Mouse (Mus musculus) testis, adult 2 months (tissue): ENCODE data around the gene Cep131.

Source experiments
- CTCF ChIP-seq: fragments of 200-500 bp; IDR thresholded peaks from 2 replicates; pipeline ENCODE4 v1.5.1; 2012; ENCODE audit warnings: low read depth, mild to moderate bottlenecking, inconsistent platforms, low read length, moderate library complexity; ENCODE audit not compliant: control insufficient read depth, insufficient read depth, insufficient replicate concordance
- POLR2A ChIP-seq: fragments of 200-500 bp; IDR thresholded peaks from 2 replicates; pipeline ENCODE4 v1.6.1; 2012; ENCODE audit warnings: low read depth, mild to moderate bottlenecking, inconsistent platforms, low read length, moderate library complexity; ENCODE audit not compliant: control insufficient read depth

DNA sequence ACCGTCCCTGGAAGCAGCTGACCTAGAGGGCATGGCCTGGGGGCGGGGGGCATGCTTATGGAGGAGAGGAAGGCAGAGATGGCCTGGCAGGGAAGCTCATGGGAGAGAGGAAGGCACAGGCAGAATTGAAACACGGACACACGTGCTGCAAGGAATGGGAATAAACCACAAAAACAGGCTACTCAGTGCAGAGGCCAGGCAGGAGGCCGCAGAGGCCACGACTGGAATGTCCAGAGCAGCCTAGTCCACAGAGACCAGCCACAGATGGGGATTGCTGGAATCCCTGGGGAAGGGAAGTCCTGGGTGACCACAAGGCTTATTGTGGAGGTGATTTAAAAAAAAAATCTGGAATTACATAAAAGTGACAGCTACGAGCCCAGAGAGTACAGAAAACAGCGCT lies 37.6 kb downstream of the Cep131 start:
- no peak for TF ChIP-seq CTCF
- no peak for TF ChIP-seq POLR2A
